Mouse (Mus musculus) CH12.LX (cell line): ENCODE measurements around the gene Sec24d. TPM values are rescaled to one million over a fixed set of nuclear protein-coding genes. Genes with fewer than 3 reads are reported as not detected.

ENCODE experiments used
- DNase-seq: peaks from one replicate; pipeline ENCODE4 v3.0.0-alpha.2; 2013; ENCODE audit errors: extremely low read depth
- H3K27ac ChIP-seq: 2 replicates; pipeline ENCODE4 v1.5.1; 2012; ENCODE audit warnings: low read depth, mild to moderate bottlenecking, control low read depth, moderate library complexity; ENCODE audit not compliant: insufficient read depth
- H3K27me3 ChIP-seq: replicated peaks from 2 replicates; pipeline ENCODE3; 2012; ENCODE audit warnings: inconsistent platforms
- H3K36me3 ChIP-seq, 2 experiments: replicated peaks in 1 of 2; 2 replicates each; pipeline versions ENCODE3 to v1.6.1; 2012; ENCODE audit warnings: inconsistent platforms in 1 of 2, low read length in 1 of 2, mild to moderate bottlenecking in 1 of 2, mixed read lengths in 1 of 2, moderate library complexity in 1 of 2; ENCODE audit not compliant: control insufficient read depth in 1 of 2, insufficient read depth in 1 of 2
- H3K4me1 ChIP-seq, 2 experiments: 2 replicates each; pipeline ENCODE4 v1.6.1; 2012; ENCODE audit warnings: inconsistent platforms in 1 of 2, moderate library complexity in 1 of 2; ENCODE audit not compliant: insufficient read depth in 2 of 2, control insufficient read depth in 1 of 2
- H3K4me2 ChIP-seq: 2 replicates; pipeline ENCODE4 v1.6.1; 2012; ENCODE audit warnings: low read depth, mild to moderate bottlenecking, control low read depth; ENCODE audit not compliant: poor library complexity, insufficient read depth, severe bottlenecking
- H3K4me3 ChIP-seq, 3 experiments: fragments of 150-350 bp in 1 of 3; sonication (generic) in 1 of 3; replicated peaks in 1 of 3; 2 replicates each; pipeline versions ENCODE3 to v1.5.1; 2011 to 2012; ENCODE audit warnings: low read depth in 2 of 3, low read length in 2 of 3, mild to moderate bottlenecking in 2 of 3, moderate library complexity in 2 of 3, control low read depth in 1 of 3, improper control_type of control experiment in 1 of 3, inconsistent platforms in 1 of 3, mixed read lengths in 1 of 3; ENCODE audit not compliant: poor library complexity in 1 of 3
- H3K79me2 ChIP-seq: replicated peaks from 2 replicates; pipeline ENCODE4 v1.6.1; 2012; ENCODE audit warnings: mild to moderate bottlenecking, moderate library complexity; ENCODE audit not compliant: control insufficient read depth, poor library complexity, insufficient read depth, severe bottlenecking; ENCODE audit errors: extremely low read depth
- H3K9ac ChIP-seq: 2 replicates; pipeline ENCODE4 v1.6.1; 2012; ENCODE audit warnings: low read depth, mild to moderate bottlenecking, control low read depth, moderate library complexity; ENCODE audit not compliant: insufficient read depth
- H3K9me3 ChIP-seq: replicated peaks from 2 replicates; pipeline ENCODE3; 2012; ENCODE audit warnings: low read length, inconsistent platforms, mixed read lengths
- CHD1 ChIP-seq: IDR thresholded peaks from 2 replicates; pipeline ENCODE4 v1.6.1; 2012; ENCODE audit warnings: low read depth, low read length, improper control_type of control experiment, inconsistent platforms
- ELF1 ChIP-seq: IDR thresholded peaks from 2 replicates; pipeline ENCODE4 v1.6.1; 2014; ENCODE audit warnings: low read depth, mild to moderate bottlenecking, inconsistent platforms, low read length, improper control_type of control experiment
- HCFC1 ChIP-seq: IDR thresholded peaks from 2 replicates; pipeline ENCODE4 v1.6.1; 2012; ENCODE audit warnings: low read depth, mild to moderate bottlenecking, inconsistent platforms, low read length, improper control_type of control experiment
- IRF4 ChIP-seq: IDR thresholded peaks from 2 replicates; pipeline ENCODE4 v1.6.1; 2014; ENCODE audit warnings: low read depth, mild to moderate bottlenecking, inconsistent platforms, low read length, improper control_type of control experiment
- JUN ChIP-seq: IDR thresholded peaks from 2 replicates; pipeline ENCODE4 v1.6.1; 2011; ENCODE audit warnings: low read depth, mild to moderate bottlenecking, low read length, improper control_type of control experiment, moderate library complexity; ENCODE audit not compliant: insufficient read depth
- JUND ChIP-seq: conservative IDR thresholded peaks from 2 replicates; pipeline ENCODE4 v1.6.1; 2011; ENCODE audit warnings: low read depth, low read length, improper control_type of control experiment
- MAX ChIP-seq: IDR thresholded peaks from 2 replicates; pipeline ENCODE4 v1.6.1; 2011; ENCODE audit warnings: low read length, improper control_type of control experiment
- MAZ ChIP-seq: IDR thresholded peaks from 2 replicates; pipeline ENCODE4 v1.6.1; 2012; ENCODE audit warnings: low read depth, mild to moderate bottlenecking, inconsistent platforms, low read length, improper control_type of control experiment, moderate library complexity
- MEF2A ChIP-seq: IDR thresholded peaks from 2 replicates; pipeline ENCODE4 v1.6.1; 2014; ENCODE audit warnings: low read depth, mild to moderate bottlenecking, inconsistent platforms, low read length, improper control_type of control experiment, borderline replicate concordance
- MXI1 ChIP-seq: IDR thresholded peaks from 2 replicates; pipeline ENCODE4 v1.6.1; 2011; ENCODE audit warnings: mild to moderate bottlenecking, low read depth, low read length, improper control_type of control experiment
- NELFE ChIP-seq: IDR thresholded peaks from 2 replicates; pipeline ENCODE4 v1.6.1; 2011; ENCODE audit warnings: low read depth, low read length, improper control_type of control experiment
- NRF1 ChIP-seq: IDR thresholded peaks from 2 replicates; pipeline ENCODE4 v1.6.1; 2014; ENCODE audit warnings: low read depth, mild to moderate bottlenecking, inconsistent platforms, low read length, improper control_type of control experiment, moderate library complexity
- POLR2A ChIP-seq: IDR thresholded peaks from 2 replicates; pipeline ENCODE4 v1.6.1; 2011; ENCODE audit warnings: low read depth, mild to moderate bottlenecking, improper control_type of control experiment, low read length
- RCOR1 ChIP-seq: conservative IDR thresholded peaks from 2 replicates; pipeline ENCODE4 v1.6.1; 2012; ENCODE audit warnings: low read depth, mild to moderate bottlenecking, inconsistent platforms, low read length, improper control_type of control experiment
- TBP ChIP-seq: conservative IDR thresholded peaks from 2 replicates; pipeline ENCODE4 v1.6.1; 2011; ENCODE audit warnings: low read depth, low read length, improper control_type of control experiment
- TCF12 ChIP-seq: IDR thresholded peaks from 2 replicates; pipeline ENCODE4 v1.6.1; 2014; ENCODE audit warnings: low read depth, mild to moderate bottlenecking, inconsistent platforms, low read length, improper control_type of control experiment
- UBTF ChIP-seq: IDR thresholded peaks from 2 replicates; pipeline ENCODE4 v1.6.1; 2012; ENCODE audit warnings: low read depth, mild to moderate bottlenecking, inconsistent platforms, low read length, improper control_type of control experiment, moderate library complexity
- USF2 ChIP-seq: conservative IDR thresholded peaks from 2 replicates; pipeline ENCODE4 v1.6.1; 2011; ENCODE audit warnings: low read depth, low read length, improper control_type of control experiment
- ZC3H11A ChIP-seq: IDR thresholded peaks from 2 replicates; pipeline ENCODE4 v1.6.1; 2012; ENCODE audit warnings: low read depth, mild to moderate bottlenecking, inconsistent platforms, low read length, improper control_type of control experiment
- ZKSCAN1 ChIP-seq: IDR thresholded peaks from 2 replicates; pipeline ENCODE4 v1.6.1; 2012; ENCODE audit warnings: low read depth, inconsistent platforms, low read length, improper control_type of control experiment, borderline replicate concordance
- ZNF384 ChIP-seq: IDR thresholded peaks from 2 replicates; pipeline ENCODE4 v1.6.1; 2012; ENCODE audit warnings: low read depth, low read length, improper control_type of control experiment, inconsistent platforms
- dilution Hi-C: fragments of 300-500 bp; cut with MboI; formaldehyde crosslinking; loops from 2 replicates; pipeline ENCODE4 v1.14.3; 2020; ENCODE audit warnings: low sequenced_read_pairs; ENCODE audit not compliant: extremely low pct_unique_long_range_greater_than_20kb, extremely low pct_ligation_motif_present
- in situ Hi-C: fragments of 300-500 bp; cut with MboI; formaldehyde crosslinking; loops from 3 replicates; pipeline ENCODE4 v1.14.3; 2019; ENCODE audit warnings: low sequenced_read_pairs, low pct_ligation_motif_present, low pct_unique_long_range_greater_than_20kb, mixed read lengths
- polyA plus RNA-seq: library from polyadenylated mRNA; unstranded; fragments of >175 nt; gene quantifications from 2 replicates; pipeline ENCODE4 v1.2.1, GENCODE M21; 2012; ENCODE audit warnings: low read depth; ENCODE audit not compliant: insufficient read length
- total RNA-seq, 2 experiments: library from RNA; depleted of rRNA; stranded (reverse); fragments of 300-350 nt in 1 of 2; fragments of >200 nt in 1 of 2; gene quantifications; 2 replicates each; pipeline ENCODE4 v1.2.3; 2012 to 2014

Gene Sec24d
- total and polyA plus RNA-seq, 3 experiments: 33.1 to 51.4 (median 45.8) TPM

GRCm38 (mm10) chr3:123397562-123398481, 130.6 kb downstream of the Sec24d start:
- Histone ChIP-seq H3K4me2 (no peak overlapping the region), H3K79me2 (no peaks in the 10 kb centered on the region), H3K9ac (no peak overlapping the region), H3K9me3 (no peaks in the 10 kb centered on the region), H3K36me3 (no peaks in the 10 kb centered on the region), H3K27me3 (no peaks in the 10 kb centered on the region), H3K4me1 (no peaks in the 10 kb centered on the region), H3K4me3 (no peak overlapping the region), H3K27ac (no peak overlapping the region)
- in situ Hi-C loops: no loop called here
- dilution Hi-C loops: no loop called here
- no peak for DNase-seq
- TF ChIP-seq NELFE (no peak), ZC3H11A (no peak), ELF1 (no peak), JUN (no peak)

GRCm38 (mm10) chr3:123404945-123405344, 137.7 kb downstream of the Sec24d start:
- no peak overlapping the region for H3K9ac ChIP-seq
- no peak overlapping the region for H3K27ac ChIP-seq
- H3K36me3 ChIP-seq: no peaks in the 10 kb centered on the region
- H3K79me2 ChIP-seq: no peaks in the 10 kb centered on the region
- no peak overlapping the region for H3K4me3 ChIP-seq
- H3K9me3 ChIP-seq: no peaks in the 10 kb centered on the region
- dilution Hi-C loops: no loop called here
- DNase-seq: no peak
- no peak overlapping the region for H3K4me2 ChIP-seq
- no peak for TF ChIP-seq TCF12
- TF ChIP-seq, all 38 proteins: peak for 0
- H3K4me1 ChIP-seq: no peaks in the 10 kb centered on the region
- H3K27me3 ChIP-seq: no peaks in the 10 kb centered on the region
- in situ Hi-C loops: no loop called here

GRCm38 (mm10) chr3:123411821-123412578, 144.7 kb downstream of the Sec24d start:
- H3K27me3 ChIP-seq: no peaks in the 10 kb centered on the region
- no peaks in the 10 kb centered on the region for H3K79me2 ChIP-seq
- no peak overlapping the region for H3K27ac ChIP-seq
- dilution Hi-C loops: no loop called here
- H3K4me1 ChIP-seq: no peaks in the 10 kb centered on the region
- peaks cover 2% of the 10 kb centered on the region for H3K9me3 ChIP-seq
- H3K4me2 ChIP-seq: no peak overlapping the region
- no peaks in the 10 kb centered on the region for H3K36me3 ChIP-seq
- DNase-seq: no peak
- TF ChIP-seq TBP (no peak), NELFE (no peak), POLR2A (no peak), HCFC1 (no peak), MEF2A (no peak), JUN (no peak), MXI1 (no peak), NRF1 (no peak), ZKSCAN1 (no peak), USF2 (no peak), IRF4 (no peak), MAZ (no peak), ZNF384 (no peak), UBTF (no peak), CHD1 (no peak), TCF12 (no peak), JUND (no peak), RCOR1 (no peak), MAX (no peak)
- no peak overlapping the region for H3K4me3 ChIP-seq
- in situ Hi-C loops: no loop called here
- no peak overlapping the region for H3K9ac ChIP-seq
